Mouse (Mus musculus) subcutaneous adipose tissue, adult 2 months (tissue): ENCODE data around the gene Stam2. TPM values are rescaled to one million over a fixed set of nuclear protein-coding genes. Genes with fewer than 3 reads are reported as not detected.

ENCODE experiments used
- polyA plus RNA-seq: library from polyadenylated mRNA; depleted of rRNA; stranded (reverse); fragments of >200 nt; gene quantifications from 2 replicates; pipeline ENCODE4 v1.2.3, GENCODE M21; 2012; ENCODE audit warnings: low replicate concordance; rRNA removed

The Stam2 gene
- 11.4 and 12.9 TPM in 2 replicates for polyA plus RNA-seq

DNA sequence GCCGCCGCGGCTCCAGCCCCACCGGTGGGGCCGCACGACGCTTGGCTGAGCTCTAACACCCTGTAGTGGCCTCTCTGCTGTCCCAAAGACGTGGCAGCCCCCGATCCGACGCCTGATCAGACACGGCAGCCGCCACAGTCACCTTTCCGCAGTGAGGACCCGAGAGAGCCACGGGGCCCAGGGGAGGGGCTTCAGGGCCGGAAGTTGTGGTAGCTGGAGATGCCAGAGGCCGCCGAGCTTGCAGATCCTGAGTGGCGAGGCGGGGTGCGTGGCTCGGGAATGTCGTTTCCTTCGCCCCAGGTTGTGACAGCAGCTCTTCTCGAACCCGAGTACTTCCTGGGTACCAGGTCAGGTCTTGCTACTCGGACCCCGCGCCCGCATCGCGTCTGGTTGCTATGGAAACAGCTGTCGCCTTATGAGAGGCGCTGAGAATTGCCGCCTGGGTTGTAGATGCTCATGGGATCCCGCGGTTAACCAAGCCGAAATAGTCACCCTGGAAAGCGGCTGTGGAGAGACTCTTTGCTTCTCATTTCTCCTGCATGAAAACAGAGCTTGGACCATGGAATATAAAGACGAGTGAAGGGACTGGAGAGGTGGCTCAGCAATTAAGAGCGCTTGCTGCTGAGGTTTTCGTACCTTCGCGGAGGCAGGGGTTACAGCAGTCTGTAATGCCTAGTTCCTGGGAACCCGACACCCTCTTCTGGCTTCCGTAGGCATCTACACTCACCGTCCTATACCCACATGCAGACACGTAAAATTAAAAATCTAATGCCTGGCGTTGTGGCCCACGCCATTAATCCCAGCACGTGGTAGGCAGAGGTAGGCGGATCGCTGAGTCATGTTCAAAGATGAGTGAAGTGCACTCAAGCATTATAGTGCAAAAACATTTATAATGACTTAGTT lies at the start of gene Stam2:
TSS of gene Stam2 (minus strand) at position 26 of the 903 bp plus-strand sequence.

DNA sequence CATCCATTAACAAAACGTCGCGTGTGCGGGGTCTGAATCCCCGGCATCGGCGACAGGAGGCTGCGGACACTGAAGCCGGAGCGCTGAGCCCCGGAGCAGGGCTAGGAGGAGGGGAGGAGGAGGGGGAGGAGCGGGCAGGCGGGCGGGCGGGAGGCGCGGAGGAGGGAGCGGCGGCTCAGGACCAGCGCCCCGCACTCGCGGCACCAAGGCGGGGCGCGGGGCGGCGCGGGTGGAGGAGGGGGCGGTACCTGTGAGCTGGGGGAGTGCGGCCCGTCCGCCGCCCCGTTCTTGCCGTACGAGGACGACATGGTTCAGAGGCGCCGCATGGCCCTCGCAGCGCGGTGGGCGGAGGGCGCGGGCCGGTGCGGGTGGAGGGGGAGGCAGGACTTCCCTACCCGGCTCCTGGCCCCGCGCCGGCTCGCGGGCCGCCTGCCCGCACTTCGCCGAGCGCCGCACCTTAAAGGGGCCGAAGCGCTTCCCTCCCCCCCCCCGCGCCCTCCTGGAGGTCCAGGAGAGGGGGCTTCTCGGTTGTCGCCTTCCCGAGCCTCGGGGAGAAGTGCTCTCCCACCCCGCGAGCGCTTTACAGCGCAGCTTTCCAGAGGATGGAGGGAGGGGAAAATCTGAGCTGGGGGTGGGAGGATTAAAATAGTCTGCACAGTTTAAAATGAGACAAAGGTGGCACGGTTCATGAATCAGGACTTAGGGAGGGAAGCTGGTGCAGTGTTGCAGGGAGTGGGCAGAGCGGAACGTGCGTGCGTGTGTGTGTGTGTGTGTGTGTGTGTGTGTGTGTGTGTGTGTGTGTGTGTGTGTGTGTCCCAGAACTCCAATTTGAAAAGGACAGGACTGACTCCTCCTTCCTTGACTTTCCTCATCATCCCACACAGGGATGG lies 65.8 kb downstream of the Stam2 start, which contains the start of gene Cacnb4:
TSS of gene Cacnb4 (minus strand) at position 809 of the 890 bp plus-strand sequence.

Other genes with a start within 250 kb of the Stam2 start
- gene Cacnb4, start 65.5 kb downstream of the Stam2 start, polyA plus RNA-seq: 0.27 and 0.29 TPM in 2 replicates
- 2.9 and 4.5 TPM in 2 replicates for gene Fmnl2, start 115.6 kb upstream of the Stam2 start, polyA plus RNA-seq